Mouse (Mus musculus) retina, adult 2 months (tissue): ENCODE results near the gene Arid1b.
"Not testable (repeated sequence)": the region's sequence is repeated elsewhere in the genome, so short reads cannot be mapped to it uniquely, and the experiment has no call there.

Experiments
- DNase-seq: peaks from one replicate; pipeline ENCODE4 v3.0.0-alpha.2; 2012; ENCODE audit warnings: low read depth, low spot score

The Arid1b gene

DNA sequence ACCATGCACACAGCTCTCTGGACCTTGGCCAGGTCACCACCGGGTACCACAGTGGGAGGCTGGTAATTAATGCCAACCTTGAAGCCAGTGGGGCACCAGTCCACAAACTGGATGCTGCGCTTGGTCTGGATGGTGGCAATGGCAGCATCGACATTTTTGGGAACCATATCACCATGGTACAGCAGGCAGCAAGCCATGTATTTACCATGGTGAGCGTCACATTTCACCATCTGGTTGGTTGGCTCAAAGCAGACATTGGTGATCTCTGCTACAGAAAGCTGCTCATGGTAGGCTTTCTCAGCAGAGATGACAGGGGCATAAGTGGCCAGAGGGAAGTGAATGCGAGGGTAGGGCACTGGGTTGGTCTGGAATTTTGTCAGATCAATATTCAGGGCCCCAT, 116.8 kb downstream of the Arid1b start:
- DNase-seq, result not testable (repeated sequence)

DNA sequence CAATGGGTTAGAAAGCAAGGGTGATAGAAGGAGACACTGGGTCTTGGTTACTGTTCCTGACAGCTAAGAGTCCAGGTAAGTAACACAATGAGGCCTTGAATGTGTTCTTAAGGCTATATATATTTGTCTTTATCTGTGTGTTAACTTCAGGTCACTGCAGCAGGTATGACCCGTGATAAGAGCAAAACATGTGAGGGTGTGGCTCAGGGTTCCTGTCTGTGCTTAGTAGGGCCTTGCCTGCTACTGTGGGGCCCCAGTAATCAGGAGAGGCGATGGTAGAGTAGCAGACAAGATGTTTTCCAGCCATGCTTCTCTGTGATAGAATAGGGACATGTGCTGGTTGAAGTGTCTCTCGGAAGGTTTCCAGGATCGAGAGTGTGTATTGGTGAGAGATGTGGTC, 118.0 kb downstream of the Arid1b start:
- no peak for DNase-seq

DNA sequence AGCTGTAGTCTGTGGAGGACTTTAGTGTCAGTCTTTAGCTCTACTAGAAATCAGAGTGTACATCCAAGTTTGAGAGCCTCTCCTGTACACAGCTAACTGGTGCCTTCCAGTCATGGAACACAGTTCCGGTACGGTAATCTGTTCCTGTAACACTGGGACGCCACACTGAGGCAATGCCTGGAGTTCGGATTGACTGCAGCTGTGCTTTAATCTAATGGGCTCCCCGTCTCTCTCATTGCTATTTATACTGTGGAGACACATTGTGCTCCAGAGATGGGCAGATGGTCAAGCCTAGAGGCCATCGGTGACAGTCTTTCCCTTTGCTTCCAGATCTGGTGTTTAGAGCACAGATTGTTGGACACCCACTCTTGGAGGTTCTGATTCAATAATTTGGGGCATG, 121.8 kb downstream of the Arid1b start:
- no peak for DNase-seq

DNA sequence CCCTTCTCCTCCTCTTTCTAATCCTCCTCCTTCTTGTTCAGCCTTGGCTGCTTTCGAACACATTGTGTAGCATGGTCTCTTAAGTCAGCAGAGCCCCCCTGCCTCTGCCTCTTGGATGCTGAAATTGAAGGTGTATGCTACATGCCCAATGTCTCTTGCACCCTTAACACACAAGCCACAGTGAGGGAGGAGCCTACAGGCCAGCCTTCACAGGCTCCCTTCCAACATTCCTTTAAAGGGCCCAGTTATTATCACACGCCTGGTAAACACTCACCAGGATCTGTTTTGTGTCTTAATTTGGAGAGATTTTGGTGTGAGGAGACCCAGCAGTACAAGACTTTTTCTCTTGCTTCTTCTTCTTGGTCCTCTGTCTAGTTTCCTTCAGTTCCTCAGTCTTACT, 122.9 kb downstream of the Arid1b start:
- DNase-seq, result no peak

DNA sequence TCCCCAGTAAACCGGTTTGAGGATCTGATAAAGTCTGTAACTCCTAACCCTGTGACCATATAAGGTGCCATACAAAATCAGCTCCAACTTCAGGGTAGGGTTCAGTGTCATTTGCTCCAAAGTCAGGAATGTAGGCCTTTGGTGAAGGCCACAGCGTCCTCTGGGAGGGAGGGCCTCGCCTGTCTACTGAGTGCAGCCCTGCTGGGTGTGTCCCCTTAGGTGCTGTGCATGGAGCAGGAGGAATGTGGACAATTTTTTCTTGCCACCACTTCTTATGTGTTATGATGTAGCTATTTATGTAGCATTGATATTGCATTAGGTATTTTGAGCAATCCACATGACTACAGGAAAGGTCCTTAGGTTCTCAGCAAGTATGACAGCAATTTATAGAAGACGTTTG, 124.0 kb downstream of the Arid1b start:
- no peak for DNase-seq

DNA sequence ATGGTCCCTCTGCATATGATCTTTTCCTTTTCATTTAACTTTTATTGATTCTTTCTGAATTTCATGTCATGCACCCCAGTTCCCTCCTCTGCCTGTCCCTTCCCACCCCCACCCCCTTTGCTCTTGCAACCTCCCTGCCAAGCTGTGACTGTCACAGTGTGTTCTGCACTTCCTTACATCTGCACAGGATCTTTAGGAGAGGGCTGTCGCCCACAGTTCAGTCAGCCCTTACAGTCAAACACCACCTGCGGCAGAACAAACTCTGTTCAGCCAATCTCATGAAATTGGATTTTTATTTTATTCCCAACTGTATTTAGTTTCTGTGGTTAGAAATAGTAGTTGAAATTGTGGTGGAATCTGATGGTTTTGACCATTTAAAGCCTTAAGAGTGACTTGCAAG, 130.5 kb downstream of the Arid1b start:
- no peak for DNase-seq

DNA sequence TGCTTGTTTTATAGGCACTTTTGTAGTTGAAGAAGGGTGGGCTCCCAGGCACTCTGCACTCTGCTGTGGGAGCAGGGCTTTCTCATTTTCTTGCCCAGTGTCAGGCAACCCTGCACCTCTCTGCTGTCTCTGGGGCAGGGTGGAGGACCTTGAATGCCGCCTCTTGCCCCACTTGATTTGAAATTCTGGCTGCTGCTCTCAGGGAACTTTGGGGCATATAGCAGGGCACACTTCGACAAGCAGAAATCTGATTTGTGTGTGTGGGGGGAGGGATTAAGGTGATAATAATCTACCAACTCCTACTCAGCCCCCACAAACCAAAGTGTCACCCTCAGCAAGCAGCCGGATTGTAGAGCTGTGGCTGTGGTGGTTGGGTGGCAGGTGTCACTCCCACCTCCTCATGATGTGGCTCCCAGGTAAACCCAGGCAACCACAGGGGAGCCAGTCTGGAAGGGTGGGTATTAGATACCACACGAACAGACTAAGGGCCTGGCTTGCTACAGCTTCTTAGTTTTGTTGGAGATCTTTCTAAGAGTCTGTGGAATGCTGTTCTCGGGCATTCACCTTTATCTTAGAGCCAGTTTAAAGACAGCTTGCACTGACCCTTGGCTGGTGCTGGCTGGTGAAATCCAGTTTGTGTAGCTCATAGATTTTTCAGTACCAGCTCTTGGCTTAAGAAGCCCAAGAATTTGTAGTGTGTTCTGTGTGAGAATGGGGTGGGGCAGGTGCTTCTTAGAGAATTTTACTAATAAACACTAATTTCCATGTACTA, 131.1 kb downstream of the Arid1b start:
- DNase-seq, result no peak

DNA sequence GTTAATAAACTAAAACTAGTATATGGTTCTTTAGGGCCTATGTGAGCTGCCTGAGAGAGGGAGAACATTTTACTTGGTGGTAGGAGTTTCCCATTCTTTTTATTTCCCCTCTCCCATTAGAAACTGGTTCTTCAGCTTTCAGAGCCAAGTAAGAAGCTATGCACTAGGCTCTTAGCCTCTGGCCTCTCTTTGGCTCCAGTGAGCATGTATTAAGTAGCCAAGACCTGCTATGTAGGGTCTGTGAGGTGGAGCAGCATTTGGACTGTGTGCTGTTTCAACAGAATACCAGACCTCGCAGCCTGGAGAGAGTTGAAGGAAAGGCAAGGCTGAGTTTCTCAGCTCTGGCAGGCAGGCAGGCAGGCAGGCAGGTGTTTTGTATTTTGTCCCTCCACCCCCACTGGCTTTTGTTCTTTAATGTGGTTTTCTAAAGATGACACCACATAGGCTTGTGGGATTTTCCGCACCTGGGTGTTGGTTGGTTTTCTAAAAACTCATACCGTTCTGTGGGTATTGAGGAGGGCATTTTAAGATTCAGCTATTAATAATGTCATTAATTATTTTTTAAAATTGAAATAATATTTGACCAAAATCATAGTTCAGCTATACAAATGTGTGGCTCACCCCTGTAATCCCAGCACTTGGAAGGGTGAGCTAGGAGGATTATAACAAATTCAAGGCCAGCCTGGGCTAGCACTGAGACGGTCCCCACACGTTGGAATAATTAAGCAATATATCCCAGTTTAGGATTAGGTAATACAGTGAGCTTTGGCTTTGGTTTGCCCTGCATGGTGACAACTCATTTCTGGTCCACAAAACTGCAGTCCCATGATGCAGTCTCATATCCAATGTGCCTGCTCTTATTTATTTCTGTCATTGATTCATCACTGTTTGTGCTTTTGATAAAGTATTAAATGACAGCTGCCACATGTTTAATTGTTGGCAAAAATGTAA, 132.0 kb downstream of the Arid1b start:
- no peak for DNase-seq

DNA sequence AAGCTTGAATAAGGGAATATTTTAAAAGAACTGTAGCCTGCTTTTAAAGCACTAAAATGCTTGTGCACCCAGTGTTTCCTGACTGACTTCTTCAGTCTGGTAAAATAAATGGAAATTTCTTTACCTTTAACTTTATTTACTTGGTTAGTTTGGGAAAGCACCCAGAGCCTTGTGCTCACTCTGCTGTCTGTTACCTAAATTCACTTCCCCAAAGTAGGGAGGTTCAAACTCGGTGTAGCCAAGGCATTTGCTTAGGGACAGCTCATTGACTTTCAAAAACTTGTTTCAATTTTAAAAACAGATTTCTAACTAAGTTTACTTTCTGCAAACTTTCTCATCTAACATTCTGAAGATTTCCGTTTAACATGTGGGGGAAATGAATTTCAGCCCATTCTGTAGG, 135.5 kb downstream of the Arid1b start:
- DNase-seq, result no peak

DNA sequence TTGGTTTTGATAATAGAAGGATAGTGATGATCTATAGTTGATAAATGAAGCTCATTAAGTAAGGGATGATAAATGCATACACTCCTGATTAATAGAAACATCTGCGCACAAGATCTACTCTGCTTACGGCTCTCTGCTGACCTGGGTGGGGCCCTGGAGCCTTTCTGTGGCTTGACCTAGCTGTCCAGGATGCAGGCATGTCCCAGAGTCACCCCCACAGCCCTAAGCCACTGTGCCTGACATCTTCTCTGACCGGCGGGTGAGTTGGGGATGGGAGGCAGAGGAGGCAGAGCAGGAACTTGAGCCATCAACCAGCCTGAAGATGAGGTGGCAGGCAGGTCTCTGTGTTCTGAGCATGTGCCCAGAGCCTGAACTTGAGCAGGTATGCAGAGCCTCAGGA, 136.0 kb downstream of the Arid1b start:
- DNase-seq, result no peak

DNA sequence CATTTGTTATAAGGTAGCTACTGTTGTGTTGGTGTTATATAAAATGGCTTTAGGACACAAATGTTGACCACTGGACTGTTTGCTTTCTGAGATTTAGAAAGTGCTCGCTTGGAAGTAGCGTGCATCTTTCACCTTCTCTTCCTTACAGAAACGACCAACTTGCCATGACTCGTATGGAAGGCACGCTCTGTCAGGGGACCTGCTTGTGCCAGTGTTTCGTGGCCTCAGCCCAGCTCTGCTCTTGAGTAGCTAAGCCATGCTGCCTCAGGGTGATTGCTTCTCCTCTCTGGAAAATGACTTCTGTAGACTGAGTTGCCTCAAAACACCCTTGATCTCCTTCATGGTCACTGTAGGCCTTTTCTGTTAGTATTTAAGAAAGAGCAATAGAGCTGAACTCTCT, 137.6 kb downstream of the Arid1b start:
- no peak for DNase-seq

DNA sequence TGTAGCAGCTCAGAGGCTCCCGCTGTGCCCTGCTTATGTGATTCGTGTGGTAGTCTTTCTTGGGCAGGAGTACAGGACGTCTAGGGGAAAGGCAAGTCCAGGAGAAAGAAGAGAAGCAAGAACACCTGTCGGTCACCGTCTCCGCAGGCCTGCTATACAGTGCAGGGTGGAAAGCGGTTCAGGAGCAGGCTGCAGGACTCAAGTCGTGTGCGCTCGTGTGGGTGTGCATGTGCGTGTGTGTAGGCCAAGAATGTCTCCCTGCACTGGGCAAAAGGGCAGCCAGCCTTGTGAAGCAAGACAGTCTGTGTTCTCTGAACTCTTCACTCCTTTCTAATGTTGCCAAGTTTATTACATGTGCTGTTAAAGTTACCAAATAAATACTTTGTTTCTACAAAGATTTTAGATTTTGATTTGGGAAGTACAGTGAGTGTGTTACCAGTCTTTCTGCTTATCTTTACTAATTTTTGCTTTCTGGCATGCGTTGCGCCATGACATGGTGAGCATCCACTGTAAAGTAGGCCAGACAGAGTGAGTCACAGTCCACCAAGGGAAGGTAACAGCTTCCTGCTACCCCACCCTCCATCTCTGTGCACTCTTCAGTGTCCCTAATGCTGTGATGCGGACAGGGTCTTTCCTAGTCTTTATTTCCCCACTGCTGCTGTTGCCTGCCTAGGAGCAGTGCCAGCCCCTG, 138.3 kb downstream of the Arid1b start:
- DNase-seq, result no peak

DNA sequence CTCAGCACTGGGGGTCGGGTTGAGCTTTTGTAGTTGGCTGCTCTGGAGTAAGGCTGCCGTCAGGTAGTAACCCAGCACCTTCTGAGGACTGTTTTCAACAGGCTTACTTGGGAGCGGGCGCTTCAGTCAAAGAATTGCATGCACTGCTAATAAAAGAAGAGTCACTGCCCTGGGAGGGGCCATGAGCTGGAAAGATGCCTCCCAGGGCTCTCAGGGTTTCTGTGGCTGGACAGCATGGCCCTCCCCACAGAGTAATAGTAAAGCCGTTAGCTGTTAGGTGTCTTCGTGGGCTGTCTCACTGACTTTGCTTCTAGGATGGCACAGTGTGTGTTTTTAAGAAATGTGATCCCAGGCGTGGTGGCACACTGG, 138.8 kb downstream of the Arid1b start:
- no peak for DNase-seq

DNA sequence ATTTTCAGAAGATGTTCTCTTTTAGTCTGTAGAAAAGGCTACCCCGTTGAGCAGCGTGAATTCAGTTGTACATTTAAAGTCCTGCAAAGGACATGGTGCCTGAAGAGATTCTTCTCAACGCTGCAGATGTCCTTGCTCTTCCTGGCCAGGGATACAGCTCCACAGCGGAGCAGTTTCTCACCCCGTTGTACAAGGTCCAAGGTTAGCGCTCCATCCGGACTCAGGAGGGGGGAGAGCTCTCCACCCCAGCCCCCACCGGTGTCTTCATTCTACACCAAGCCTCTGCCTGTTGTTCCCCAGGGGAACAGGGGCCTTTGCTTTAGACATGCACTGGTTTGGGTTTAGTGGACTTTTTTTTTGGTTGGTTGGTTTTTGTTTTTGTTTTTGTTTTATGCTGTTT, 139.7 kb downstream of the Arid1b start:
- no peak for DNase-seq

DNA sequence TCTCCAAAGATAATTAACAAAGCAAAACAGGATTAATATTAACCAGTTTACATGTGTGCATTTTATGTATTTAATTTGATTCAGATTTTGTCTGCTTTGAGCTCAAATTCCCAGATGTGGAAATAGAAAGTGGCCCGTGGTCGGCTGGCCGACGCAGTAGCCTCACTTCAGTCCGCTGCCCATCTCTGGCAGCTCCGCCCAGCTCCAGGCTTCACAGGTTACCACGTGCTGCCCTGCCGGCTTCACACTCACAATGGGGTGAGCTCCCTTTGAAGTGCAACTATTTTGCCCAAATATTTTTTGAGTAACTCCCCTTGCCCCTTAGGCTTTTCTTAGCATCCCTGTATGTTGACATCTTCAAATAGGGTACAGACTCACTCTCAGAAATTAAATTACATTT, 140.1 kb downstream of the Arid1b start:
- no peak for DNase-seq

DNA sequence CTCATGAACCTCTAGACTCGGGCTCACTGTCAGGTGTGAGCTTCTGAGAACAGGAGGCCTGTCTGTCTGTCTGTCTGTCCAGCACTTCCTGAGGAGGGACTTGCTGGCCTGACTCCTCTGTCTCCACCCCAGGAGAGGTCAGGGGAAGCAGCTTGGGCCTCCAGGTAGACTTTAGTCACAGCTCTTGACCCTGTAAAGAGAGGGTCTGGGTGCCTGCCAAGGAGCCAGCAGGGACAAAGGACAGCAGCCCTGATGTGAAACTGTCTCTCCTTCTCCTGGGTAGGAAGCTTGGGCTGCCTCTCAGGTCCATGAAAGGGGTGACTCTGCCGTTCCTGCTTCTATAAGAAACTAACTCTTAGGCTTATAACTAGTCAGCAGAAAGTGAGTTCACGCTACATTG, 143.8 kb downstream of the Arid1b start:
- DNase-seq, result no peak

DNA sequence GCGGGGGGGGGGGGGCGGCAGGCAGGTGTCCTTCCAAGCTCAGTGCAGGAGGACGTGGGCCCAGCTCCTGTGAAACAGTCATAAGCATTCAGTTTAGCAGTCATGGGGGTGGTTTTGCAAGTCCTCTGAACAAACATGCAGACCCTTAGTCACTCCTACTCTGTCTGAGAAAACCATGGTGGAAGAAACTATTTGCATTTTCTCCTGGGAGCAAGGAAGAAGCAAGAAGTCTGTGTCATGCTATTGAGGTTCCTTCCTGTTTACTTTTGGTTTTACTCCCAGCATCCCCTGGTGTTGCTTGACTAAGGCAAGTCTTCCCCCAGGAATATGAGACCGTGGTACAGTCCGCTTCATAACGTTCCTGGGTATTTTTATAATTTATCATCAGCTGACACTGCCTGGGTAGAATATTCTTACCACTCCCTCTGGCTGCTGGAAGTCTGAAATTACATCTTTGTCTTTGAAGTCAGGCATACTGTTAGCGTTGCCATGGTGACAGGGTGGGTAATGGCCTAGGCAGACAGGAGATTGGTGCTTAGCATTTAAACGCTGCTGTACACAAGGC, 144.6 kb downstream of the Arid1b start:
- DNase-seq, result no peak

DNA sequence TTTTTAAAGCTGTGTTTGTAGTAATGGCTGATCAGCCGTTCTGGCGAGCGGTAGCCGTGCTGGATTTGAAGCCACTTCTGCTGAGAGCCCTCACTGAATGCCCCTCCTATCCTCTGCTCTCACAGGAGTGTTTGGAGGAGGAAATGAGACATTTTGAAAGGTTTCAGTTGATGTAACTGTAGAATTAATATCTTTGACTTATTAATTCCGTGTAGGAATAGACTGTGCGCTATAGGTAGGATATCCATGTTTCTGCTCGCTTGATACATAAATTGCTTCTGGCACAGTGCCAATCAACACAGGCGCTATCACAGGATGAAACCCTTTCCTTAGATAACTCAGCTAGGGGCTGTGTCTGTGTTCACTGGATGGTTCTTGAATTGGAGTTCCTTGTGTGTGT, 145.4 kb downstream of the Arid1b start:
- DNase-seq, result no peak

DNA sequence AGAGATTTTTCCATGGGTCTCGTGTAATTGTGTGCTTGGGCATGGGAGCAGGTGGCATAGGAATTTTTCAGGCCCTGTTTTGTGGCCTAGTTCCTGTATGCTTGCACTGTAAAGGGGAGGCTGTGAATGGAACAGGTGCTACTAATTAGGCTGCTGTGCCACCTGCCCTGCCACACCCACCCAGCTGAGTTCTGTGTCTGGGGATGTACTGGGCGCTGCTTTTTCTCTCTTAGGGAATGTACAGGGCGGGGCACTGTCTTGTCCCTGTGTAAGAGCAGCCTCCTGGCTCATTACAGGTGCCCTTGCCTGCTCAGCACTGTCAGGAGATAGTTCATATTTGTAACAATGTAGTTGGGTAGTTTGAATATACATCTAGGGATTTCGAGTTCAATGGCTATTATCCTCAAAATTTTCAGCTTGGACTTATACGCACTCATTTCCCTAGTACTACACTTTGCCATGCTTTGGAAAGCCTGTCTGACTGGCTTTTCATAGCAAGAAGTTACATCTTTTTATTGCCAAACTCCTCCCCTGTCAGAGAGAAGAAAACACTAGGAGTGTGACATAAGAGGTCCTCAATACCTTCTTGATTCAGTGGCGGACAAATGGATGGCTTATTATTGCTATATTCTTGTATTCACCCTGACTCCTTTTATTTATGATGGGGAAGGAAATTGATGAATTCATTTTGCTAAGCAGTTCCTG, 149.8 kb downstream of the Arid1b start:
- DNase-seq, result no peak

DNA sequence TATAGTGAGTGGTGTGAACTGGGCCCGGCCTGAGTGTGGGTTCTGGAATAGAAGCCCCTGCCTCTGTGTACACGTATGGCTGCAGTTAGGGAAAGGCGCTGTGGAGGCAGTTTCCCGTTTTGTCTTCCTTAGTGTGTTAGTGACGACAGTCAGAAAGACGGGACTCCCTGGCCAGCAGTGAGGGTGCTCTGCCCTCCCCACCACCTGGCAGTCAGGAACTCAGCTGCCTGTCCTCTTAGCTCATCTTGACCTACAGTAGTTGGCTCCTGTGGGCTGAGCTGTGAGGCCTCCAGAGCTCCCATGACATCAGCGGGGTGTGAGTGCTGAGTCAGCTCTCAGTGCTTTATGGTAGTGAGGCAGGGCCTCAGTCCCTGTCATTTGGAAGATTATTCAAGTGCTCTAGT, 156.5 kb downstream of the Arid1b start:
- DNase-seq, result no peak

DNA sequence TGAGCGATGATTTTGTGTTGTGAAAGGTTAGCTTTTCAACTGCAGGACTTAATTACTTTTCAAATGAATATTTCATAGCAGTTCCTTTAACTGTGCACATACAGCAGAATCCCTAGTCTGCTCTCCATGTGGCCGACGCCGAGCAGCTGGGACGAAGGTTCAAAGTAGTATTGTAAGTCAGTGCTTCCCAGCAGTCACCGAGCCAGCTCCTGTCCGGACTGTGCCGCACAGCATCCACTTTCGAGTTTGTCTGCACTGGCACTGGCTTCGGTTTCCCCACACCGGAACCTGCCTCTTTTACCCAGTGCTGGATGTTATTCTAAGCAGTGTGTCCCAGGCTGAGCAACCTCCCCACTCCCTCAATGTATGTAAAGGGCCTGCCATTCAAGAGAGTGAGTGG, 157.7 kb downstream of the Arid1b start:
- DNase-seq, result no peak
